Mouse (Mus musculus) neural tube, embryonic 10.5 days (tissue): Measurements from ENCODE around the gene Zfp37.
"Not testable (repeated sequence)": the region's sequence is repeated elsewhere in the genome, so short reads cannot be mapped to it uniquely, and the experiment has no call there.

Experiments
- DNase-seq: peaks from one replicate; pipeline ENCODE4 v3.0.0-alpha.2; 2017; ENCODE audit warnings: low spot score; ENCODE audit errors: extremely low spot score

Zfp37 gene

GRCm38 (mm10) chr4:62210035-62210434 is 20.8 kb downstream of the Zfp37 start:
- no peak for DNase-seq

GRCm38 (mm10) chr4:62208696-62209380 is 22.0 kb downstream of the Zfp37 start:
- peak; percentile 37 for DNase-seq

- peak; percentile 91 for DNase-seq
These were observed 22.8 kb downstream of the Zfp37 start for GRCm38 (mm10) chr4:62207851-62208695.

GRCm38 (mm10) chr4:62199923-62200529 is 30.8 kb downstream of the Zfp37 start:
- no peak for DNase-seq

- DNase-seq = no peak
These were observed 42.1 kb downstream of the Zfp37 start for GRCm38 (mm10) chr4:62188778-62189177.

GRCm38 (mm10) chr4:62177282-62177681 is 53.6 kb downstream of the Zfp37 start:
- DNase-seq = peak; percentile 16

- no peak for DNase-seq
These were observed 56.4 kb downstream of the Zfp37 start for GRCm38 (mm10) chr4:62174471-62174870.

- DNase-seq = not testable (repeated sequence)
These were observed 63.2 kb downstream of the Zfp37 start for GRCm38 (mm10) chr4:62167636-62168035.

- no peak for DNase-seq
These were observed 72.4 kb downstream of the Zfp37 start for GRCm38 (mm10) chr4:62158401-62158800.

- DNase-seq = no peak
These were observed 80.0 kb downstream of the Zfp37 start, which contains the start of gene Mup21 for GRCm38 (mm10) chr4:62150811-62151210. Gene Mup21, minus strand, starts transcription at chr4:62150863.
